Mouse (Mus musculus): ENCODE measurements at regions not wholly inside any gene's neighbourhood (a gene's known extent, or its start where the extent isn't known, plus 50 kb on each side); places are given as distances from the start of the nearest gene placed in this dataset.
"Not testable (repeated sequence)": the region's sequence is repeated elsewhere in the genome, so short reads cannot be mapped to it uniquely, and the experiment has no call there.

GRCm38 (mm10) chr2:53276435-53276834, 84.9 kb downstream of the Arl6ip6 start:
- no peak for DNase-seq

- no peak for DNase-seq
Observed at GRCm38 (mm10) chr2:53301712-53302423, 110.3 kb downstream of the Arl6ip6 start.

- peak; percentile 13 for DNase-seq
Observed at GRCm38 (mm10) chr2:53330680-53331079, 139.2 kb downstream of the Arl6ip6 start.

GRCm38 (mm10) chr2:53359026-53359425, 167.5 kb downstream of the Arl6ip6 start:
- DNase-seq, result no peak

- DNase-seq, result no peak
Observed at GRCm38 (mm10) chr2:53382348-53382747, 190.8 kb downstream of the Arl6ip6 start.

- DNase-seq, result no peak
Observed at GRCm38 (mm10) chr2:53384545-53385176, 193.1 kb downstream of the Arl6ip6 start.

- no peak for DNase-seq
Observed at GRCm38 (mm10) chr2:53388652-53389051, 197.1 kb downstream of the Arl6ip6 start.

GRCm38 (mm10) chr2:53414471-53414870, 222.9 kb downstream of the Arl6ip6 start:
- DNase-seq, result no peak

- DNase-seq, result no peak
Observed at GRCm38 (mm10) chr2:53437046-53437815, 245.7 kb downstream of the Arl6ip6 start.

- DNase-seq, result peak; percentile 12
Observed at GRCm38 (mm10) chr2:53440301-53440700, 248.8 kb downstream of the Arl6ip6 start.

- DNase-seq, result no peak
Observed at GRCm38 (mm10) chr2:53460265-53460664, 268.7 kb downstream of the Arl6ip6 start.

- no peak for DNase-seq
Observed at GRCm38 (mm10) chr2:53474455-53474854, 282.9 kb downstream of the Arl6ip6 start.

- not testable (repeated sequence) for DNase-seq
Observed at GRCm38 (mm10) chr2:53479051-53479450, 287.5 kb downstream of the Arl6ip6 start.

GRCm38 (mm10) chr2:53488301-53488700, 296.8 kb downstream of the Arl6ip6 start:
- DNase-seq, result no peak

GRCm38 (mm10) chr2:53490805-53491585, 299.5 kb downstream of the Arl6ip6 start:
- DNase-seq, result no peak

- no peak for DNase-seq
Observed at GRCm38 (mm10) chr2:53492788-53493187, 301.3 kb downstream of the Arl6ip6 start.

GRCm38 (mm10) chr2:53501657-53502274, 310.2 kb downstream of the Arl6ip6 start:
- no peak for DNase-seq

- DNase-seq, result no peak
Observed at GRCm38 (mm10) chr2:53502275-53502667, 310.7 kb downstream of the Arl6ip6 start.

GRCm38 (mm10) chr2:53542097-53542496, 350.6 kb downstream of the Arl6ip6 start:
- DNase-seq, result no peak

GRCm38 (mm10) chr2:53574007-53574406, 382.5 kb downstream of the Arl6ip6 start:
- no peak for DNase-seq

GRCm38 (mm10) chr2:53605829-53606228, 414.3 kb downstream of the Arl6ip6 start:
- DNase-seq, result no peak

GRCm38 (mm10) chr2:53619681-53620080, 428.2 kb downstream of the Arl6ip6 start:
- DNase-seq, result no peak
